Mouse (Mus musculus): ENCODE results near the gene Srl. TPM values are rescaled to one million over a fixed set of nuclear protein-coding genes. Genes with fewer than 3 reads are reported as not detected.

The Srl gene
- total RNA-seq, 2 experiments from 2014 or later: 1,081 to 1,153 TPM

DNA sequence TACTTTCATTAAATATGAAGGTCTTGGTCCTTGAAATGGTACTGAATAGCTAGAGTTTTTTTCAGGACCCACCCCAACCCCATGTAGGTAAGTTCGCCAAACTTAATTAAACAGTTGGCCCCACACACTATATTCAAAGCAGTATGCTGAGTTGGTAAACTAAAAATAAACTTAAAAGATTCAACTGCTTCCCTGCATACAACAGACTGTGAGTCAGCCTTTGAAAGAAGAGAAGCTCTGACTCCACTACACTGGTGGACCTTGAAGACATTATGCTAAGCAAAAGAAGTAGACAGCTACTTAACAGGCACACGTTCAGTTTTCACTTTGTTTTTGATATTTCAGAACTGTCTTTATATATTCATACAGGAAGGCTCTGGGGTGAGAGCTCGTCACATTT lies 110.6 kb downstream of the Srl start:
- intact Hi-C loops (cut with DNase I): no loop called here

DNA sequence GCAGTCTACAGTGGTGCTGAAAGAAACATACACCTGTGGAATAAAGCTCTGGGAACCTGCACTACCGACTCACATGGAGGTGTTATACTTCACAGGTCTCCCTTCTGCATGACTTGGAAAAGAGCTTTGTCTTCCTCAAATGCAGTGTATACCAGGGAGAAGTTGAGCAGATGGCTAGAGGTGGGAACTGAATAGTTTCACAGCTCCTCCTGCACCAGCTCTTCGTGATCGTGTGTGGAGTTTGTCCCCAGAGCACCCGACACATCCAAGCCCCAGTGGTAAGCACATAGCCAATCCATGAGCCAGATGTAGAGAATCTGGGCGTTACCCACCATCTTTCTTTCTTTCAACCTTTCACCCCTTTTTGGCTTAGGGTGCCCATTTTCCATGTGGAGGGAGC lies 111.4 kb downstream of the Srl start:
- no peak for DNase-seq
- intact Hi-C loops (cut with DNase I): no loop called here

More for the DNA sequence above, 110.6 kb downstream of the Srl start:
- DNase-seq: no peak

Other genes starting within 250 kb of the Srl start
- gene Adcy9, start 121.3 kb downstream of the Srl start, total RNA-seq (2021): 10 to 100 TPM; 20.8 to 21.6 TPM
- 1 to 10 TPM; 4.1 to 4.3 TPM for gene Tfap4, start 18.0 kb upstream of the Srl start, total RNA-seq (2021)
- 10 to 100 TPM; 27.6 to 34.5 TPM for gene Glis2, start 52.9 kb upstream of the Srl start, total RNA-seq (2021)
- gene Pam16, start 83.2 kb upstream of the Srl start, total RNA-seq (2021): 100 to 1,000 TPM in 1 of 2 experiments, 10 to 100 TPM in 1; 96.6 to 125 TPM
- gene Vasn, start 98.1 kb upstream of the Srl start, total RNA-seq (2021): 10 to 100 TPM; 13.6 to 18.0 TPM
- gene Dnaja3, start 98.2 kb upstream of the Srl start, total RNA-seq (2021): 100 to 1,000 TPM; 106 to 107 TPM
- gene Coro7, start 138.0 kb upstream of the Srl start, total RNA-seq (2021): 10 to 100 TPM; 24.6 to 26.1 TPM
- gene Nmral1, start 177.5 kb upstream of the Srl start, total RNA-seq (2021): 1 to 10 TPM; 7.0 to 7.8 TPM
- gene Hmox2, start 184.5 kb upstream of the Srl start, total RNA-seq (2021): 10 to 100 TPM; 71.1 to 73.4 TPM
- gene Cdip1, start 248.5 kb upstream of the Srl start, total RNA-seq (2021): 10 to 100 TPM; 89.4 to 96.2 TPM